Mouse (Mus musculus): ENCODE measurements around the gene Calhm4. TPM values are rescaled to one million over a fixed set of nuclear protein-coding genes. Genes with fewer than 3 reads are reported as not detected.

The Calhm4 gene
- polyA plus RNA-seq, 1 experiment from 2014 or later: 0.03 TPM

- peaks cover 3% of the 10 kb centered on the region for H3K27me3 ChIP-seq
- in situ Hi-C loops (cut with MboI; ENCODE audit: low pct_unique_long_range_greater_than_20kb): no loop called here
- DNase-seq (ENCODE audit: low read depth, low spot score) (no peak), ATAC-seq (no peak)
- CTCF ChIA-PET: interaction anchor here (1.5 kb wide), 1 partner anchor 42 kb away, joined by 3 read pairs; the partner anchor contains the start of gene Calhm5
- TF ChIP-seq CTCF (IDR thresholded peaks at IDR 0.05): no peak
- POLR2A ChIA-PET: no interaction called here
Observed at GRCm38 (mm10) chr10:34053987-34054386, 9.9 kb upstream of the Calhm4 start.

- peaks cover 27% of the 10 kb centered on the region for H3K27me3 ChIP-seq
- ChIA-PET POLR2A (no interaction called here), CTCF (interaction anchor here (0.9 to 2.0 kb wide), 8 partner anchors 10 to 243 kb away, joined by 3 to 10 read pairs (median 6); partner anchors contain the start of gene Calhm5)
- ATAC-seq: no peak
- TF ChIP-seq CTCF (IDR thresholded peaks at IDR 0.05): no peak
- DNase-seq (ENCODE audit: low read depth, low spot score): no peak
- in situ Hi-C loops (cut with MboI; ENCODE audit: low pct_unique_long_range_greater_than_20kb): loop anchor here (5.0 to 10.0 kb wide), 3 partner anchors 60 to 287 kb away; partner anchors contain the start of gene Calhm5
Observed at GRCm38 (mm10) chr10:34037401-34037800, 6.7 kb downstream of the Calhm4 start, which contains the start of gene Trappc3l. Trappc3l (plus strand) TSS chr10:34037597.

GRCm38 (mm10) chr10:34036587-34036986 is 7.5 kb downstream of the Calhm4 start:
- H3K27me3 ChIP-seq: peaks cover 20% of the 10 kb centered on the region
- POLR2A ChIA-PET: no interaction called here
- in situ Hi-C loops (cut with MboI; ENCODE audit: low pct_unique_long_range_greater_than_20kb): loop anchor here (5.0 to 10.0 kb wide), 3 partner anchors 61 to 288 kb away; partner anchors contain the start of gene Calhm5
- TF ChIP-seq CTCF (IDR thresholded peaks at IDR 0.05): peak; percentile 72
- CTCF ChIA-PET: interaction anchor here (0.9 to 2.0 kb wide), 8 partner anchors 10 to 243 kb away, joined by 3 to 10 read pairs (median 6); partner anchors contain the start of gene Calhm5
- DNase-seq (ENCODE audit: low read depth, low spot score): no peak
- ATAC-seq: peak; percentile 90

GRCm38 (mm10) chr10:34033630-34034305 is 10.3 kb downstream of the Calhm4 start:
- POLR2A ChIA-PET: no interaction called here
- CTCF ChIA-PET: interaction anchor here (1.0 to 4.1 kb wide), 13 partner anchors 10 to 291 kb away, joined by 3 to 23 read pairs (median 4); partner anchors contain the start of genes Calhm4 and Calhm5
- peaks cover under 1% of the 10 kb centered on the region for H3K27me3 ChIP-seq
- DNase-seq (ENCODE audit: low read depth, low spot score) (no peak), ATAC-seq (peak; percentile 80)
- TF ChIP-seq CTCF (IDR thresholded peaks at IDR 0.05): peak; percentile 87
- in situ Hi-C loops (cut with MboI; ENCODE audit: low pct_unique_long_range_greater_than_20kb): loop anchor here (10.0 kb wide), 1 partner anchor 291 kb away; no protein-coding TSS in a partner anchor

- ChIA-PET CTCF (interaction anchor here (0.9 to 2.2 kb wide), 8 partner anchors 10 to 204 kb away, joined by 3 to 7 read pairs (median 3); partner anchors contain the start of genes Calhm5 and Rwdd1), POLR2A (no interaction called here)
- no peak for TF ChIP-seq CTCF (IDR thresholded peaks at IDR 0.05)
- H3K27me3 ChIP-seq: peaks cover 3% of the 10 kb centered on the region
- DNase-seq (ENCODE audit: low read depth, low spot score): no peak
- in situ Hi-C loops (cut with MboI; ENCODE audit: low pct_unique_long_range_greater_than_20kb): loop anchor here (10.0 kb wide), 1 partner anchor 294 kb away; no protein-coding TSS in a partner anchor
- ATAC-seq: no peak
Observed at GRCm38 (mm10) chr10:34030322-34030721, 13.8 kb downstream of the Calhm4 start.

GRCm38 (mm10) chr10:34019302-34020075 is 24.6 kb downstream of the Calhm4 start, which contains the start of gene Rwdd1:
Rwdd1 (minus strand) TSS chr10:34019624.
- peak; percentile 99 for ATAC-seq
- ChIA-PET POLR2A (no interaction called here), CTCF (interaction anchor here (0.7 to 1.9 kb wide), 7 partner anchors 12 to 262 kb away, joined by 3 to 11 read pairs (median 3); partner anchors contain the start of genes Calhm5 and Tspyl1)
- no peak for TF ChIP-seq CTCF (IDR thresholded peaks at IDR 0.05)
- H3K27me3 ChIP-seq: peaks cover under 1% of the 10 kb centered on the region
- in situ Hi-C loops (cut with MboI; ENCODE audit: low pct_unique_long_range_greater_than_20kb): loop anchor here (5.0 kb wide), 1 partner anchor 427 kb away; no protein-coding TSS in a partner anchor
- peak; percentile 79 for DNase-seq (ENCODE audit: low read depth, low spot score)

GRCm38 (mm10) chr10:34018746-34019301 is 25.3 kb downstream of the Calhm4 start:
- in situ Hi-C loops (cut with MboI; ENCODE audit: low pct_unique_long_range_greater_than_20kb): no loop called here
- no peaks in the 10 kb centered on the region for H3K27me3 ChIP-seq
- ATAC-seq (peak; percentile 27), DNase-seq (ENCODE audit: low read depth, low spot score) (no peak)
- ChIA-PET POLR2A (interaction anchor here (0.7 kb wide), 1 partner anchor 9 kb away, joined by 3 read pairs; no protein-coding TSS in a partner anchor), CTCF (interaction anchor here (0.7 to 1.5 kb wide), 4 partner anchors 15 to 263 kb away, joined by 3 to 6 read pairs (median 3); partner anchors contain the start of gene Tspyl1)
- no peak for TF ChIP-seq CTCF (IDR thresholded peaks at IDR 0.05)

GRCm38 (mm10) chr10:34013241-34013640 is 30.9 kb downstream of the Calhm4 start:
- H3K27me3 ChIP-seq: no peaks in the 10 kb centered on the region
- no peak for ATAC-seq
- POLR2A ChIA-PET: no interaction called here
- CTCF ChIA-PET: interaction anchor here (1.1 to 2.3 kb wide), 3 partner anchors 9 to 283 kb away, joined by 3 to 13 read pairs (median 4); no protein-coding TSS in a partner anchor
- DNase-seq (ENCODE audit: low read depth, low spot score): no peak
- in situ Hi-C loops (cut with MboI; ENCODE audit: low pct_unique_long_range_greater_than_20kb): no loop called here
- TF ChIP-seq CTCF (IDR thresholded peaks at IDR 0.05): no peak

GRCm38 (mm10) chr10:34012581-34012980 is 31.5 kb downstream of the Calhm4 start:
- CTCF ChIA-PET: interaction anchor here (1.2 to 2.3 kb wide), 3 partner anchors 9 to 33 kb away, joined by 3 to 13 read pairs (median 3); no protein-coding TSS in a partner anchor
- no peaks in the 10 kb centered on the region for H3K27me3 ChIP-seq
- in situ Hi-C loops (cut with MboI; ENCODE audit: low pct_unique_long_range_greater_than_20kb): no loop called here
- DNase-seq (ENCODE audit: low read depth, low spot score): no peak
- ATAC-seq: no peak
- TF ChIP-seq CTCF (IDR thresholded peaks at IDR 0.05): no peak
- POLR2A ChIA-PET: no interaction called here
